Mouse (Mus musculus): ENCODE measurements around the gene Lamc1. TPM values are rescaled to one million over a fixed set of nuclear protein-coding genes. Genes with fewer than 3 reads are reported as not detected.

The Lamc1 gene
- polyA plus RNA-seq, 1 experiment from 2014 or later = 27.7 TPM

GRCm38 (mm10) chr1:153231681-153232080 is 100.9 kb downstream of the Lamc1 start:
- ATAC-seq (ENCODE audit: low read depth) = no peak
- Histone ChIP-seq H3K36me3 (peaks cover 71% of the 10 kb centered on the region), H3K4me3 (no peak overlapping the region), H3K9me3 (no peaks in the 10 kb centered on the region), H3K27me3 (no peaks in the 10 kb centered on the region), H3K4me2 (no peak overlapping the region), H3K9ac (no peak overlapping the region), H3K27ac (replicated peaks) (no peak overlapping the region), H3K4me1 (replicated peaks) (no peaks in the 10 kb centered on the region)
- WGBS = 94% methylated on average over 9 of the region's 9 CpGs

DNA sequence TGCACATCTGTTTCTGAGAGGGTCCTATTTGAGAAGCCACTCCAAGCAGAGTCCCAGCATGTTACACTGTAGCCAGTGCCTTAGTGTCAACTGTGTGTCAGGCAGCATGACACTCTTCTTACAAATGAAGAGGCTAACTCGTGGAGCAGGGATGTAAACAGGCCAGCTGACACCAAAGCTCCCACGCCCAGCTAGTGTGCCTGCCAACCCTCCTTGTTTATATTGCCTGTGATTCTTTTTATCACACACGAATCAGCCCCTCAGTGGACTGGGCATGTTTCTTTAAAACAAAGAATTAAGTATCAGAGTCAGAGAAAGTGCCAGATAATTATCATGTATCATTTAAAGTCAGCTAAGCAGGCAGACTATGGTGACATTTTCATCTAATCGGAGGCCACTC is 104.7 kb downstream of the Lamc1 start:
- no peaks in the 10 kb centered on the region for H3K27me3 ChIP-seq
- no peak overlapping the region for H3K4me2 ChIP-seq
- no peaks in the 10 kb centered on the region for H3K9me3 ChIP-seq
- H3K4me1 ChIP-seq (replicated peaks) = no peaks in the 10 kb centered on the region
- no peak overlapping the region for H3K4me3 ChIP-seq
- ATAC-seq (ENCODE audit: low read depth) = no peak
- WGBS = 85% methylated on average over 4 of the region's 4 CpGs
- H3K36me3 ChIP-seq = peaks cover 80% of the 10 kb centered on the region
- H3K27ac ChIP-seq (replicated peaks) = no peak overlapping the region
- H3K9ac ChIP-seq = no peak overlapping the region

- ATAC-seq (ENCODE audit: low read depth) = no peak
- Histone ChIP-seq H3K4me1 (replicated peaks) (no peaks in the 10 kb centered on the region), H3K27ac (replicated peaks) (no peak overlapping the region), H3K36me3 (peaks cover 80% of the 10 kb centered on the region), H3K9ac (no peak overlapping the region), H3K27me3 (no peaks in the 10 kb centered on the region), H3K4me3 (no peak overlapping the region), H3K4me2 (no peak overlapping the region), H3K9me3 (no peaks in the 10 kb centered on the region)
- 85% methylated on average over 8 of the region's 8 CpGs for WGBS
Measured at GRCm38 (mm10) chr1:153227096-153227495, 105.5 kb downstream of the Lamc1 start.

GRCm38 (mm10) chr1:153225786-153226725 is 106.5 kb downstream of the Lamc1 start:
- Histone ChIP-seq H3K9me3 (no peaks in the 10 kb centered on the region), H3K4me3 (no peak overlapping the region), H3K27ac (replicated peaks) (no peak overlapping the region), H3K9ac (no peak overlapping the region), H3K4me2 (no peak overlapping the region), H3K4me1 (replicated peaks) (no peaks in the 10 kb centered on the region), H3K36me3 (peaks cover 80% of the 10 kb centered on the region), H3K27me3 (no peaks in the 10 kb centered on the region)
- no peak for ATAC-seq (ENCODE audit: low read depth)
- WGBS = 90% methylated on average over 21 of the region's 21 CpGs

DNA sequence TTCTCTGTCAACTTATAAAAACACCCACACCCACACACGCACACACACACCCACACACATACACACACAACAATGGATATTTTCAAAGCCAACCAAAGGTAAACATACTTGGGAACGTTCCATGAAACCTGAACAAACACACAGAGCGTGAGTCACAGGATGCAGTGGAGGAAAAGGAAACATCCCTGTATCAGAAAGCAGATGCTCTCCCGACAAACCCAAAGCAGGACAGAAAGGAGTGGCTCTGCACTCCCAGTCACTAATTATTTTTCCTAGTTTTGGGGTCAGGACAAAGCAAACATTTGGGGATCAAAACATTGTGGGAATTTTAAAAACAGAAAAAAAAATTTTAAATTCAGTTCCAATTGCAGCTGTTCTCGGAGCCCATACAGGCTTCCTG is 108.3 kb downstream of the Lamc1 start:
- peaks cover 82% of the 10 kb centered on the region for H3K36me3 ChIP-seq
- no peak overlapping the region for H3K9ac ChIP-seq
- WGBS = 85% methylated on average over 5 of the region's 5 CpGs
- H3K27ac ChIP-seq (replicated peaks) = no peak overlapping the region; the same call in 1 of the 2 replicates
- ATAC-seq (ENCODE audit: low read depth) = no peak
- H3K9me3 ChIP-seq = no peaks in the 10 kb centered on the region
- no peak overlapping the region for H3K4me2 ChIP-seq
- H3K4me1 ChIP-seq (replicated peaks) = 0 out of 2 replicates have a peak, but pooled peaks cover 1% of the 10 kb centered on the region
- H3K4me3 ChIP-seq = no peak overlapping the region
- no peaks in the 10 kb centered on the region for H3K27me3 ChIP-seq

DNA sequence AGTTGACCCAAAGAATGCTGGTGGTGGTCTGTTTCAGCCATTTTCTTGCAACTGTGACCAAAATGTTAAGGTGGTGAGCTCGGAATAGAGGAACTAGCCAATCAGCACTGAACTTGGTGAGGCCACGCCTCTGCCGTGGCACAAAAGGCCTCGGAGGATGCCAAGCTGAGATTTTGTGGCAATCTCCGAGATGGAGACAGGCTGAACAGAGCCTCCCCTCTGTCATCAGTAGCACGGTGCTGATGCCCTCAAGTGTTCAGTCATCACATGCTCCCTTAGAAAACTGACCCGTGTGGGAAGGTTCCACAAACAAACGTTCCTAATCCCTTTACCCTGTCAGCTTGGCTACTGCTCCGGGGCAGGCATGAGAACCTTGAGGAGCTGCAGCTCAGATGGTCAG is 113.2 kb downstream of the Lamc1 start:
- Histone ChIP-seq H3K4me3 (no peak overlapping the region), H3K9me3 (no peaks in the 10 kb centered on the region), H3K4me2 (no peak overlapping the region), H3K9ac (no peak overlapping the region), H3K27me3 (no peaks in the 10 kb centered on the region), H3K36me3 (peaks cover 45% of the 10 kb centered on the region), H3K27ac (replicated peaks) (no peak overlapping the region), H3K4me1 (replicated peaks) (0 out of 2 replicates have a peak, but pooled peaks cover 2% of the 10 kb centered on the region)
- no peak for ATAC-seq (ENCODE audit: low read depth)
- 65% methylated on average over 9 of the region's 9 CpGs for WGBS

- WGBS = 77% methylated on average over 4 of the region's 4 CpGs
- Histone ChIP-seq H3K9me3 (no peaks in the 10 kb centered on the region), H3K4me1 (replicated peaks) (0 out of 2 replicates have a peak, but pooled peaks cover 2% of the 10 kb centered on the region), H3K4me3 (no peak overlapping the region), H3K27me3 (no peaks in the 10 kb centered on the region), H3K27ac (replicated peaks) (no peak overlapping the region), H3K36me3 (peaks cover 23% of the 10 kb centered on the region), H3K4me2 (no peak overlapping the region), H3K9ac (no peak overlapping the region)
- no peak for ATAC-seq (ENCODE audit: low read depth)
Measured at GRCm38 (mm10) chr1:153216516-153216915, 116.1 kb downstream of the Lamc1 start.

GRCm38 (mm10) chr1:153215676-153216075 is 116.9 kb downstream of the Lamc1 start:
- WGBS = 66% methylated on average over 5 of the region's 5 CpGs
- no peak overlapping the region for H3K27ac ChIP-seq (replicated peaks)
- no peak overlapping the region for H3K4me3 ChIP-seq
- H3K9ac ChIP-seq = no peak overlapping the region
- H3K4me1 ChIP-seq (replicated peaks) = 0 out of 2 replicates have a peak, but pooled peaks cover 2% of the 10 kb centered on the region
- no peaks in the 10 kb centered on the region for H3K9me3 ChIP-seq
- no peak for ATAC-seq (ENCODE audit: low read depth)
- H3K4me2 ChIP-seq = no peak overlapping the region
- H3K27me3 ChIP-seq = no peaks in the 10 kb centered on the region
- H3K36me3 ChIP-seq = peaks cover 15% of the 10 kb centered on the region

- no peak overlapping the region for H3K4me2 ChIP-seq
- H3K9ac ChIP-seq = no peak overlapping the region
- H3K27ac ChIP-seq (replicated peaks) = no peak overlapping the region
- H3K36me3 ChIP-seq = no peaks in the 10 kb centered on the region
- ATAC-seq (ENCODE audit: low read depth) = no peak
- H3K4me1 ChIP-seq (replicated peaks) = no peaks in the 10 kb centered on the region
- no peaks in the 10 kb centered on the region for H3K27me3 ChIP-seq
- no peak overlapping the region for H3K4me3 ChIP-seq
- WGBS = 58% methylated on average over 4 of the region's 4 CpGs
- no peaks in the 10 kb centered on the region for H3K9me3 ChIP-seq
Measured at GRCm38 (mm10) chr1:153210992-153211391, 121.6 kb downstream of the Lamc1 start.

GRCm38 (mm10) chr1:153210198-153210597 is 122.4 kb downstream of the Lamc1 start:
- Histone ChIP-seq H3K27me3 (no peaks in the 10 kb centered on the region), H3K36me3 (no peaks in the 10 kb centered on the region), H3K4me2 (no peak overlapping the region), H3K4me3 (no peak overlapping the region), H3K27ac (replicated peaks) (no peak overlapping the region), H3K9ac (no peak overlapping the region), H3K4me1 (replicated peaks) (no peaks in the 10 kb centered on the region), H3K9me3 (no peaks in the 10 kb centered on the region)
- WGBS = 85% methylated on average over 2 of the region's 2 CpGs
- no peak for ATAC-seq (ENCODE audit: low read depth)

GRCm38 (mm10) chr1:153202195-153202594 is 130.4 kb downstream of the Lamc1 start:
- Histone ChIP-seq H3K9me3 (no peaks in the 10 kb centered on the region), H3K36me3 (no peaks in the 10 kb centered on the region), H3K27me3 (no peaks in the 10 kb centered on the region), H3K4me1 (replicated peaks) (peaks cover 21% of the 10 kb centered on the region), H3K4me3 (no peak overlapping the region), H3K27ac (replicated peaks) (no peak overlapping the region), H3K4me2 (no peak overlapping the region), H3K9ac (no peak overlapping the region)
- 25% methylated on average over 8 of the region's 8 CpGs for WGBS
- ATAC-seq (ENCODE audit: low read depth) = peak; percentile 78

- H3K4me1 ChIP-seq (replicated peaks) = peaks cover 21% of the 10 kb centered on the region
- H3K4me3 ChIP-seq = no peak overlapping the region
- no peak overlapping the region for H3K4me2 ChIP-seq
- no peak for ATAC-seq (ENCODE audit: low read depth)
- H3K9me3 ChIP-seq = no peaks in the 10 kb centered on the region
- H3K36me3 ChIP-seq = no peaks in the 10 kb centered on the region
- 0 out of 2 replicates have a peak overlapping the region, but pooled peaks have one; percentile 13 for H3K27ac ChIP-seq (replicated peaks)
- H3K9ac ChIP-seq = no peak overlapping the region
- WGBS = 47% methylated on average over 14 of the region's 14 CpGs
- no peaks in the 10 kb centered on the region for H3K27me3 ChIP-seq
Measured at GRCm38 (mm10) chr1:153201448-153201847, 131.1 kb downstream of the Lamc1 start.

Measured in neural tube, embryonic 13.5 days (tissue).